Mouse (Mus musculus): ENCODE data around the gene Pnp.
"Not testable (repeated sequence)": the region's sequence is repeated elsewhere in the genome, so short reads cannot be mapped to it uniquely, and the experiment has no call there.

The Pnp gene

GRCm38 (mm10) chr14:50978451-50978850 is 47.6 kb downstream of the Pnp start:
- DNase-seq: not testable (repeated sequence)

GRCm38 (mm10) chr14:50979631-50980030 is 48.7 kb downstream of the Pnp start:
- DNase-seq: no peak

GRCm38 (mm10) chr14:50981207-50981606 is 50.3 kb downstream of the Pnp start:
- no peak for DNase-seq

- DNase-seq: no peak
Measured at GRCm38 (mm10) chr14:50981837-50982236, 51.0 kb downstream of the Pnp start.

GRCm38 (mm10) chr14:50987668-50988067 is 56.8 kb downstream of the Pnp start:
- DNase-seq: no peak

GRCm38 (mm10) chr14:50991037-50991436 is 60.2 kb downstream of the Pnp start:
- no peak for DNase-seq

GRCm38 (mm10) chr14:50997088-50997487 is 66.2 kb downstream of the Pnp start:
- DNase-seq: no peak

- DNase-seq: no peak
Measured at GRCm38 (mm10) chr14:50997999-50998666, 67.3 kb downstream of the Pnp start.

- DNase-seq: no peak
Measured at GRCm38 (mm10) chr14:51007152-51007801, 76.4 kb downstream of the Pnp start, which contains the start of gene Rnase10. Gene Rnase10, plus strand, starts transcription at chr14:51007751.

- DNase-seq: peak; percentile 46
Measured at GRCm38 (mm10) chr14:51007914-51008713, 77.2 kb downstream of the Pnp start.

GRCm38 (mm10) chr14:51008781-51009180 is 77.9 kb downstream of the Pnp start:
- no peak for DNase-seq

- DNase-seq: no peak
Measured at GRCm38 (mm10) chr14:51009572-51009971, 78.7 kb downstream of the Pnp start.

- DNase-seq: not testable (repeated sequence)
Measured at GRCm38 (mm10) chr14:51014724-51015123, 83.8 kb downstream of the Pnp start.
